Mouse (Mus musculus) limb, embryonic 11.5 days (tissue): Measurements from ENCODE around the gene Cyth4. TPM values are rescaled to one million over a fixed set of nuclear protein-coding genes. Genes with fewer than 3 reads are reported as not detected.

Experiments
- ATAC-seq: fragments of 200-750 bp; cut with Nextera tagmentation; 2 replicates; pipeline ENCODE4 v1.8.0; 2017; ENCODE audit warnings: low read depth; ENCODE audit not compliant: insufficient number of reproducible peaks, low FRiP score, low TSS enrichment
- DNase-seq: peaks from one replicate; pipeline ENCODE4 v3.0.0-alpha.2; 2015; ENCODE audit warnings: low spot score
- H3K27ac ChIP-seq: fragments of 300-500 bp; sonication (generic); replicated peaks from 2 replicates; pipeline ENCODE4 v1.5.1; 2014; ENCODE audit warnings: low read depth, mild to moderate bottlenecking, low read length
- H3K27me3 ChIP-seq: fragments of 300-500 bp; sonication (generic); 2 replicates; pipeline ENCODE4 v1.6.1; 2014; ENCODE audit warnings: mild to moderate bottlenecking, low read length, mixed read lengths; ENCODE audit not compliant: control insufficient read depth, insufficient read depth
- H3K36me3 ChIP-seq: fragments of 300-500 bp; sonication (generic); 2 replicates; pipeline ENCODE4 v1.6.1; 2014; ENCODE audit warnings: mild to moderate bottlenecking, low read length, moderate library complexity, mixed read lengths; ENCODE audit not compliant: control insufficient read depth, insufficient read depth
- H3K4me1 ChIP-seq: fragments of 300-500 bp; sonication (generic); 2 replicates; pipeline ENCODE4 v1.6.1; 2014; ENCODE audit warnings: low read length, mixed read lengths; ENCODE audit not compliant: control insufficient read depth, insufficient read depth
- H3K4me2 ChIP-seq: fragments of 300-500 bp; sonication (generic); 2 replicates; pipeline ENCODE4 v1.6.1; 2014; ENCODE audit warnings: low read depth, mild to moderate bottlenecking, moderate library complexity; ENCODE audit not compliant: severe bottlenecking
- H3K4me3 ChIP-seq: fragments of 300-500 bp; sonication (generic); 2 replicates; pipeline ENCODE4 v1.5.1; 2014; ENCODE audit warnings: low read depth, low read length
- H3K9ac ChIP-seq: fragments of 300-500 bp; sonication (generic); 2 replicates; pipeline ENCODE4 v1.6.1; 2014; ENCODE audit warnings: mild to moderate bottlenecking, low read length
- H3K9me3 ChIP-seq: fragments of 300-500 bp; sonication (generic); 2 replicates; pipeline ENCODE4 v1.6.1; 2016; ENCODE audit warnings: low read length; ENCODE audit not compliant: control insufficient read depth
- WGBS: fragments of 180-500 bp; shearing (Covaris S2); extraction: QIAGEN DNeasy Blood & Tissue Kit; methylation state at CpG from one replicate; pipeline ENCODE4 v1.1.7; 2014; 5-methylcytosine and 5-hydroxymethylcytosine counted together
- polyA plus RNA-seq: library from polyadenylated mRNA; unstranded; fragments of >200 nt; fragmentation: Nextera tagmentation; extraction: Ambion mirVana; gene quantifications from 2 replicates; pipeline ENCODE4 v1.2.1, GENCODE M21; 2014

The Cyth4 gene
- polyA plus RNA-seq = 1.5 and 2.5 TPM in 2 replicates

GRCm38 (mm10) chr15:78596914-78597313 lies at the start of gene Cyth4:
Gene Cyth4 (plus strand): TSS chr15:78597047.
- H3K4me3 ChIP-seq = no peak within 1 kb of the TSS
- no peak within 1 kb of the TSS for H3K9ac ChIP-seq
- no peaks in the 10 kb centered on the region for H3K4me1 ChIP-seq
- WGBS = 78% methylated on average over 7 of the region's 7 CpGs
- ATAC-seq (no peak), DNase-seq (no peak)
- H3K9me3 ChIP-seq = no peaks in the 10 kb centered on the region
- no peaks in the 10 kb centered on the region for H3K36me3 ChIP-seq
- no peak within 1 kb of the TSS for H3K27ac ChIP-seq
- no peak within 1 kb of the TSS for H3K4me2 ChIP-seq
- no peaks in the 10 kb centered on the region for H3K27me3 ChIP-seq

- Histone ChIP-seq H3K27me3 (0 out of 2 replicates have a peak, but pooled peaks cover 5% of the 10 kb centered on the region), H3K4me2 (no peak overlapping the region), H3K4me1 (no peaks in the 10 kb centered on the region), H3K36me3 (no peaks in the 10 kb centered on the region), H3K9me3 (no peaks in the 10 kb centered on the region), H3K9ac (no peak overlapping the region), H3K27ac (no peak overlapping the region), H3K4me3 (no peak overlapping the region)
- WGBS = 46% methylated on average over 5 of the region's 5 CpGs
- DNase-seq (no peak), ATAC-seq (no peak)
These were observed 49.2 kb upstream of the Cyth4 start for GRCm38 (mm10) chr15:78547415-78548335.

- no peak overlapping the region for H3K9ac ChIP-seq
- H3K4me1 ChIP-seq = no peaks in the 10 kb centered on the region
- H3K4me2 ChIP-seq = no peak overlapping the region
- H3K9me3 ChIP-seq = no peaks in the 10 kb centered on the region
- ATAC-seq (no peak), DNase-seq (no peak)
- 34% methylated on average over 3 of the region's 3 CpGs for WGBS
- 0 out of 2 replicates have a peak, but pooled peaks cover 5% of the 10 kb centered on the region for H3K27me3 ChIP-seq
- no peak overlapping the region for H3K27ac ChIP-seq
- H3K4me3 ChIP-seq = no peak overlapping the region
- no peaks in the 10 kb centered on the region for H3K36me3 ChIP-seq
These were observed 48.5 kb upstream of the Cyth4 start for GRCm38 (mm10) chr15:78548336-78548665.

- Histone ChIP-seq H3K4me1 (no peaks in the 10 kb centered on the region), H3K27me3 (0 out of 2 replicates have a peak, but pooled peaks cover 2% of the 10 kb centered on the region), H3K36me3 (no peaks in the 10 kb centered on the region), H3K9me3 (no peaks in the 10 kb centered on the region), H3K27ac (no peak overlapping the region), H3K4me2 (no peak overlapping the region), H3K4me3 (no peak overlapping the region), H3K9ac (no peak overlapping the region)
- 74% methylated on average over 8 of the region's 8 CpGs for WGBS
- DNase-seq = no peak
- no peak for ATAC-seq
These were observed 48.1 kb upstream of the Cyth4 start for GRCm38 (mm10) chr15:78548711-78549110.

- Histone ChIP-seq H3K27ac (no peak overlapping the region), H3K9ac (no peak overlapping the region), H3K4me1 (no peaks in the 10 kb centered on the region), H3K4me2 (no peak overlapping the region), H3K9me3 (no peaks in the 10 kb centered on the region), H3K36me3 (no peaks in the 10 kb centered on the region), H3K4me3 (no peak overlapping the region), H3K27me3 (0 out of 2 replicates have a peak, but pooled peaks cover 2% of the 10 kb centered on the region)
- DNase-seq = no peak
- WGBS = 78% methylated on average over 4 of the region's 4 CpGs
- ATAC-seq = no peak
These were observed 47.6 kb upstream of the Cyth4 start for GRCm38 (mm10) chr15:78549189-78549734.

- Histone ChIP-seq H3K36me3 (no peaks in the 10 kb centered on the region), H3K9ac (no peak overlapping the region), H3K4me3 (no peak overlapping the region), H3K9me3 (no peaks in the 10 kb centered on the region), H3K4me2 (no peak overlapping the region), H3K27ac (no peak overlapping the region), H3K27me3 (no peaks in the 10 kb centered on the region), H3K4me1 (no peaks in the 10 kb centered on the region)
- no peak for ATAC-seq
- WGBS = 64% methylated on average over 25 of the region's 25 CpGs
- DNase-seq = no peak
These were observed 42.1 kb upstream of the Cyth4 start for GRCm38 (mm10) chr15:78554545-78555313.

GRCm38 (mm10) chr15:78557693-78558535 lies 38.9 kb upstream of the Cyth4 start:
- H3K9ac ChIP-seq = no peak overlapping the region
- no peaks in the 10 kb centered on the region for H3K4me1 ChIP-seq
- no peak overlapping the region for H3K4me3 ChIP-seq
- no peak for ATAC-seq
- no peak for DNase-seq
- H3K27me3 ChIP-seq = no peaks in the 10 kb centered on the region
- H3K4me2 ChIP-seq = no peak overlapping the region
- WGBS = 65% methylated on average over 10 of the region's 10 CpGs
- no peaks in the 10 kb centered on the region for H3K9me3 ChIP-seq
- no peaks in the 10 kb centered on the region for H3K36me3 ChIP-seq
- H3K27ac ChIP-seq = no peak overlapping the region
